Mouse (Mus musculus) monocyte, adult 2 months (primary cell): ENCODE data around the gene Sfpq.

Experiments used
- DNase-seq, 2 experiments: peaks; one replicate each; pipeline ENCODE4 v3.0.0; 2022; ENCODE audit warnings: low spot score in 2 of 2, low read depth in 1 of 2

The Sfpq gene

DNA sequence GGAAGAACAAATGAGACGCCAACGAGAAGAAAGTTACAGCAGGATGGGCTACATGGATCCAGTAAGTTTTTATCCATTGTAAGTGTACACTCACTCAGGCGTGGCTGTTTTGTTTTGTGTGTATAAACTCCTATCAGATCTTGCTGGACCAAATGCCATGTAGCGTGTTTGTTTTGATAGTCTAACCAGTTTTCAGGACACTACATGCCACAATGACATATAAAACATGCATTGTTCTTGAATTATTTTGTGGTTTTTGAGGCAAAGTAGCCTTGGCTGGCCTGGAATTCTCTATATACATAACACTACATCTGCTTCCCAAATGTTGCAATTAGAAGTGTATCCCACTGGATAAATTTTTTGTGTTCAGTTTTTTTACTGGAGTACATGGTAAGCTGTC lies 5.7 kb downstream of the Sfpq start:
- no peak for DNase-seq

- DNase-seq = no peak
Measured at GRCm38 (mm10) chr4:127027228-127028190, 6.4 kb downstream of the Sfpq start.

- no peak for DNase-seq
Measured at GRCm38 (mm10) chr4:127037158-127037557, 16.0 kb downstream of the Sfpq start.

DNA sequence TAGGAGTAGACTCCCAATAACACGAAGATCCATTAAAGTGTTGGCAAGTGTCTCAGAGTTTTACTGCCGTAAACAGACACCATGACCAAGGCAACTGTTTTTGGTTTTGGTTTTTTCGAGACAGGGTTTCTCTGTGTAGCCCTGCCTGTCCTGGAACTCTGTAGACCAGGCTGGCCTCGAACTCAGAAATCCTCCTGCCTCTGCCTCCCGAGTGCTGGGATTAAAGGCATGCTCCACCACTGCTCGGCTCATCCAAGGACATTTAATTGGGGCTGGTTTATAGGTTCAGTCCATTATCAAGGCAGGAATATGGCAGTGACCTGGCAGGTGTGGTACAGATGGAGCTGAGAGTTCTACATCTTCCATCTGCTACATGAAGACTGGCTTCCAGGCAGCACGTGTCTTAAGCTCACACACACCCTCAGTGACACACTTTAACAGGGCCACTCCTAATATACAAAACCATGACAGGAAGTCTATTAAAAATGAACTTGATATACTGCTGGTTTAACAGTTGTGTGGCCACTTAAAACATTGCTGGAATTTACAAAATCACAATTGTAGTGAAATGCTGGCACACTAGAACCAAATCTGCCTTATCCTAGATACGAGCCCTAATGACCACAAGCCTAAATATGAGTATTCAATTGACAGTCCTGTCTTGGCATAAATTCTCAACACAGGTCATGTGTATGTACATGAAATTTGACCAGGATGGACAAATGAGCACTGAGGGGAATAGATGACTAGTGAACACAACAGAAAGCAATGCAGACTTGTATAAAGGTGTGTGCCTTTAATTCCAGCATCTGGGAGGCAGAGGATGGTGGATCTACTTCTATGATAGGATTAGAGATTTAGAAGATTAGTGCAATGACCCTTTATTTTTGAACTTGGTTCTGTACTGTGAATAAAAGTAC lies 17.0 kb downstream of the Sfpq start:
- DNase-seq = no peak

- no peak for DNase-seq
Measured at GRCm38 (mm10) chr4:127038828-127039349, 17.8 kb downstream of the Sfpq start.

- DNase-seq = no peak
Measured at GRCm38 (mm10) chr4:127039871-127040483, 18.9 kb downstream of the Sfpq start.

GRCm38 (mm10) chr4:127043540-127043939 lies 22.4 kb downstream of the Sfpq start:
- DNase-seq = no peak

DNA sequence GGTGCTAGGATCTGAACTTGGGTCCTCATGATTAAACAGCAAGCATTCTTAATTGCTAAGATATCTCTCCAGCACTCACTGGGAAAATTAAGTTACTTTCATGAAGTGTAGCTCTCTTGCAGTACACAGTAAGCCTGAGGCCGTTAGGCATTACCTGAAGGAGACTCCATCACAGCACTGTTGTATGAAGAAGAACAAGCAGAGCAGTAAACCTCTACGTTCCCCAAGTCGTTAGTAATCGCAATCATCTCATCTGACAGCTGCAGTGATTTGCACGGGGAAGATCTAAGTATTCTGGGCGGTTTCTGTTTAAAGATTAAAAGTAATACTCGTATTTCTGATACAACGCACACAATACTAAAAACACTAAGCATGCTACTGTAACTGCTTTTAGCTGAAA lies 30.0 kb downstream of the Sfpq start:
- DNase-seq = no peak

DNA sequence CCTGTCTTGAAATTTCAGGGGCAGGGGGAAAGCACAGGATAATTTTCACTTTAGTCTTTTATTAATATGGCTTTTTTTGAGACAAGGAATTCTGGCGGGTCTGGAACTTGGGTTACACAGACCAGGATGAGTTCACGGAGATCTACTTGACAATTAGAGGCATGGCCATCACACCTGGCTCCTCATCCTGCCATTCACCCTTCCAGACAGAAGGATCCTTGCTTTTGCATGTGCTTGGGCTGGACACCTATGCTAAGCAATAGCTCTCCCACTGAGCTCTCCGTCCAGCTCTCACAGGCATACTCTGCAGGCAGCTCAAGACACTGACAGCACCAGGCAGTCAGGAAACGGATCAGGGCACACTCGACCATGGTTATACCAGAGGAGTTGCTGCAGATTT lies 31.9 kb downstream of the Sfpq start:
- DNase-seq = no peak

- no peak for DNase-seq
Measured at GRCm38 (mm10) chr4:127054522-127055198, 33.5 kb downstream of the Sfpq start.

DNA sequence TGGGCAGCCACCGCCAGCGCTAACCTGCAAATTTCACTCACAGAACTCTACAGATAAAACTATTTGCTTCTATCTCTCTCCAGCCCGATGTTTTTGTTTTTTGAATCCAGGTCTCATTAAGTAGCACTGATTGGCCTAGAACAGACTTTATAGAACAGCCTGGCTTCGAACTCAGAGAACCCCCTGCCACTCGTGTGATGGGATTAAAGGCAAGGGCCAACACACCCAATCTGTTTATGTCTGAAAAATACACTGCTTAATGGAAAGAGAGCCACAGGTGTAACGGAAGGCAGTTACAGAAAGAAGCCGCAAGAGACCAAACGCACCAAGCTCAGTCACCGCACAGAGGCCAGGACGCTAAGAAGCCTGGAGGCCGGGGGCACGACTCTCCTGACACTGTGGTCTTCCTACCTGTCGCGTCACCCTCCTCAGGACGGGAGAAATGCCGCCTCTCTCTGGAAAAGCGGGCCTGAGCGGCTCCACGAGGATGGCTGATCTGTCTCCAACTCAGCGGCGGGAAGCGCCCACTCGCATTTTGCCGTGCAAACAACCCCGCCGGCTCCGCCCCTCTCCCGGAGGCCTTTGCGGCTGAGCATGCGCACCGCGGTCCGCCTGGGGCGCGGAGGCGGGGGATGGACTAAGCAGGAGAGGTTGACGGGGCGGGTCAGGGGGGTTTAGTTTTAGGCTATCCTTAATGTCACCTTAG lies 39.6 kb downstream of the Sfpq start, which contains the start of gene Zmym1:
Zmym1 (minus strand) TSS at position 568 of the 706 bp plus-strand sequence.
- DNase-seq = peak; percentile 71 to 83

DNA sequence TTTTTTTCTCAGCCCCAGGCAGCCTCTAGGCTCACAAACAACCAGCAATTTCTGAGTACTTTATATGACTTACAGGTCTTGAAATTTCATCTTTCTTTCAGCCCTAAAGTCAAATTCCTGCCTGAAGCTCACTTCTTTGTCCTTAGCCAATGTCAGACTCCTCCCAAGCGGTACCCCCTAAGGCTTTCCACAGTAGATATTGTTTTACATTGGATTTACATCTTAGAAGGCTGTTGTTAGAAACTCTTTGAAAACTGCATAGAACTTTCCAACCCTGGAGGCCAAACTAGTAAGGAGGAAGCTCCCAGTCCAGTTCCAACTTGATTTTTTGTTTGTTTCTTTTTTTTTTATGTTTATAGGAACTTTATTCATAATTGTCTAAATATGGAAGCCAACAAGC lies 42.9 kb downstream of the Sfpq start:
- no peak for DNase-seq

- no peak for DNase-seq
Measured at GRCm38 (mm10) chr4:127074915-127075314, 53.8 kb downstream of the Sfpq start.

- DNase-seq = peak; percentile 89 to 94
Measured at GRCm38 (mm10) chr4:127076875-127077548, 55.9 kb downstream of the Sfpq start, which contains the start of gene Zmym6. Zmym6 (plus strand) TSS chr4:127077383.

- DNase-seq = no peak
Measured at GRCm38 (mm10) chr4:127080806-127081205, 59.7 kb downstream of the Sfpq start.

GRCm38 (mm10) chr4:127083131-127083530 lies 62.0 kb downstream of the Sfpq start:
- DNase-seq = no peak

GRCm38 (mm10) chr4:127085761-127086160 lies 64.6 kb downstream of the Sfpq start:
- DNase-seq = no peak
